Mouse (Mus musculus) urinary bladder, postnatal 0 days (tissue): ENCODE results near the gene Mup20. TPM values are rescaled to one million over a fixed set of nuclear protein-coding genes. Genes with fewer than 3 reads are reported as not detected.

Experiments
- polyA plus RNA-seq: library from polyadenylated mRNA; unstranded; fragments of >200 nt; fragmentation: Nextera tagmentation; extraction: Ambion mirVana; gene quantifications from 2 replicates; pipeline ENCODE4 v1.2.1, GENCODE M21; 2015

Mup20 gene
- not detected in 2 replicates for polyA plus RNA-seq

DNA sequence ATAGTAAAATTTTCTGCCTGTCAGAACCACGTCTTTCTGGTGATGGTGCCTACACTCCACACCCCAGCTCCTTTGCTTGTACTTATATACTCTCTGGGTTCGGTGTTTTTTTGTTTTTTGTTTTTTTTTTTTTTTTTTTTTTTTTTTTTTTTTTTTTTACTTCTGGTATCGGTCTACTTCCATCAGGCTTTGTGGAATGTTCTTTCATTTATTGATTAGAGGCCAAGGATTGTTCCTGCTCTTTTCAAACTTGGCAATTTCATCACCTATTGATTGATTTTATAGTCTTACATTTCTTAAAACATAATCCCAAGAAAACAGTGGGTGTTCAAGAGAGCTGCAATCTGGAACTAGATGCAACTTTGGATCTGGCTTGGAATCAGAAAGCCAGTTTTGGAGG lies at the start of gene Mup20:
Gene Mup20 (minus strand): TSS at position 101 of the 400 bp plus-strand sequence.

GRCm38 (mm10) chr4:62087241-62087640 lies 33.3 kb upstream of the Mup20 start, which contains the start of gene Mup3:
Gene Mup3, minus strand, starts transcription at chr4:62087342.

Other genes with a start within 250 kb of the Mup20 start
- gene Mup5, start 218.9 kb downstream of the Mup20 start, polyA plus RNA-seq: not detected in 2 replicates
- not detected in 2 replicates for gene Mup3, start 33.2 kb upstream of the Mup20 start, polyA plus RNA-seq
- gene Mup21, start 96.7 kb upstream of the Mup20 start, polyA plus RNA-seq: not detected in 2 replicates
- gene Zfp37, start 176.9 kb upstream of the Mup20 start, polyA plus RNA-seq: 6.3 and 6.6 TPM in 2 replicates
- 18.9 and 23.9 TPM in 2 replicates for gene Slc31a2, start 208.4 kb upstream of the Mup20 start, polyA plus RNA-seq